Comparison of ENCODE assay signal across 9 mouse cellular contexts in the genomic region with DNA sequence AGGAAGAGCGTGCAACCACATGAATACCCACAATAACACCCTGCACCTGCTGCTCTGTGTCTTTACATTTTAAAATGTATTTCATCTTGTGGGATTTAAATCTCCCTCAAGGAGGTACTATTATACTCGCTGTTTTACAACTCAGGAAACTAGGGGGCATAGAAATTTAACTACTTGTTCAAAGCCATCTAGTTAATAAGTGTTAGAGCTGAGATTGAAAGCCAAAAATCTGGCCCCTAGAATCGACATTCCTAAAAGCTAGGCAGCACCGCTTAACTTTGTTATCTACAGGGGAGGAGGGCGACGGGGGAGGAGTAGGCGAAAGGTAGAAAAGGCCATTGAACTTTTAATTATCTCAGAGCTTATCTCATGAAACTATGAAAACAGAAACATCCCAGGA.
DNase-seq lines count a peak whose midpoint lies in the region; ATAC-seq lines count a peak whose summit lies in the region.
"Had no signal": no experiment of that assay in that cellular context is flagged by ENCODE, and none has a peak within 500 bp of the region (broad histone marks: within the 10 kb centered on the region; RNA-seq: fewer than 3 reads in every experiment).

No protein-coding gene starts in this region.

- no peak overlapping the region for H3K27ac ChIP-seq in midbrain, embryonic 14.5 days (replicated peaks; ENCODE audit: low read depth, low read length)
- H3K27ac ChIP-seq in midbrain, embryonic 10.5 days (replicated peaks): no peak overlapping the region; the same call in 1 of the 2 replicates
- H3K27ac ChIP-seq in stomach, embryonic 16.5 days (ENCODE audit: low read length): peak overlapping the region; percentile 82

- H3K9ac ChIP-seq in midbrain, embryonic 14.5 days (replicated peaks; ENCODE audit: low read length): no peak overlapping the region
- no peak overlapping the region for H3K9ac ChIP-seq in stomach, embryonic 16.5 days (ENCODE audit: low read length)

- WGBS in midbrain, embryonic 14.5 days: 54% methylated on average over 7 of the region's 7 CpGs
- WGBS in midbrain, embryonic 10.5 days: 50% methylated on average over 7 of the region's 7 CpGs
- 45% methylated on average over 7 of the region's 7 CpGs for WGBS in stomach, embryonic 16.5 days

- H3K27me3 ChIP-seq in midbrain, embryonic 14.5 days (ENCODE audit: control insufficient read depth, insufficient read depth, low read length): no peaks in the 10 kb centered on the region
- no peaks in the 10 kb centered on the region for H3K27me3 ChIP-seq in midbrain, embryonic 10.5 days (ENCODE audit: low read depth, poor library complexity, severe bottlenecking)
- no peaks in the 10 kb centered on the region for H3K27me3 ChIP-seq in stomach, embryonic 16.5 days (ENCODE audit: control insufficient read depth, insufficient read depth, low read length)

- DNase-seq in heart, adult 11 months: peak; percentile 76
- DNase-seq in heart, adult 8-10 months (ENCODE audit: low spot score): no peak
- DNase-seq in midbrain, embryonic 14.5 days: no peak
- no peak for DNase-seq in midbrain, embryonic 10.5 days (ENCODE audit: low spot score)
- DNase-seq in kidney, postnatal 36 days: peak; percentile 18 to 24
- DNase-seq in right cerebral cortex, postnatal 14 days: no peak
- DNase-seq in adrenal gland, postnatal 14 days: no peak
- DNase-seq: cerebellum, adult 11-12 months had no signal

- no peaks in the 10 kb centered on the region for H3K36me3 ChIP-seq in midbrain, embryonic 14.5 days (ENCODE audit: control insufficient read depth, insufficient read depth, low read length)
- H3K36me3 ChIP-seq in midbrain, embryonic 10.5 days: no peaks in the 10 kb centered on the region
- no peaks in the 10 kb centered on the region for H3K36me3 ChIP-seq in stomach, embryonic 16.5 days (ENCODE audit: control insufficient read depth, insufficient read depth, low read length)

- no peak for ATAC-seq in midbrain, embryonic 14.5 days (ENCODE audit: low FRiP score, low TSS enrichment)
- ATAC-seq in stomach, embryonic 16.5 days (ENCODE audit: insufficient read depth, low FRiP score): no peak

- no peaks in the 10 kb centered on the region for H3K9me3 ChIP-seq in midbrain, embryonic 14.5 days (ENCODE audit: control insufficient read depth, low read length)
- no peaks in the 10 kb centered on the region for H3K9me3 ChIP-seq in midbrain, embryonic 10.5 days (replicated peaks)
- no peaks in the 10 kb centered on the region for H3K9me3 ChIP-seq in stomach, embryonic 16.5 days (replicated peaks; ENCODE audit: control insufficient read depth, low read length)

- peak overlapping the region; percentile 40 for H3K4me2 ChIP-seq in midbrain, embryonic 14.5 days (ENCODE audit: low read length)
- peak overlapping the region; percentile 50 for H3K4me2 ChIP-seq in stomach, embryonic 16.5 days (ENCODE audit: low read depth, low read length)

- H3K4me3 ChIP-seq in midbrain, embryonic 14.5 days (replicated peaks; ENCODE audit: low read depth, low read length): no peak overlapping the region
- no peak overlapping the region for H3K4me3 ChIP-seq in midbrain, embryonic 10.5 days
- H3K4me3 ChIP-seq in stomach, embryonic 16.5 days (replicated peaks; ENCODE audit: low read length): 0 out of 2 replicates have a peak overlapping the region, but pooled peaks have one; percentile 10

- H3K4me1 ChIP-seq in midbrain, embryonic 14.5 days (ENCODE audit: control insufficient read depth, insufficient read depth, low read length): peaks cover 8% of the 10 kb centered on the region
- peaks cover 15% of the 10 kb centered on the region for H3K4me1 ChIP-seq in midbrain, embryonic 10.5 days
- no peaks in the 10 kb centered on the region for H3K4me1 ChIP-seq in stomach, embryonic 16.5 days (ENCODE audit: control insufficient read depth, insufficient read depth, low read length)

Comparison
In these comparisons a context has a peak if more than half of its experiments do, and no peak if none do; other contexts are left out.
1. DNase-seq: peak in heart, adult 11 months (single experiment) and kidney, postnatal 36 days (2 of 2); none in heart, adult 8-10 months (single experiment), midbrain, embryonic 14.5 days (single experiment), midbrain, embryonic 10.5 days (single experiment), right cerebral cortex, postnatal 14 days (single experiment) and adrenal gland, postnatal 14 days (single experiment).